Mouse (Mus musculus) embryonic facial prominence, embryonic 14.5 days (tissue): ENCODE results near the gene Anapc15. TPM values are rescaled to one million over a fixed set of nuclear protein-coding genes. Genes with fewer than 3 reads are reported as not detected.
A peak's percentile ranks its signal among the peaks of the same experiment; 100 is the strongest.

ENCODE experiments used
- ATAC-seq: fragments of 200-750 bp; cut with Nextera tagmentation; 2 replicates; pipeline ENCODE4 v1.8.0; 2017; ENCODE audit warnings: low read depth, moderate number of reproducible peaks, moderate TSS enrichment
- DNase-seq: peaks from one replicate; pipeline ENCODE4 v3.0.0-alpha.2; 2015; ENCODE audit warnings: low spot score
- H3K27ac ChIP-seq: fragments of 300-500 bp; sonication (generic); replicated peaks from 2 replicates; pipeline ENCODE4 v1.5.1; 2014; ENCODE audit warnings: low read depth, mild to moderate bottlenecking, low read length, moderate library complexity
- H3K27me3 ChIP-seq: fragments of 300-500 bp; sonication (generic); replicated peaks from 2 replicates; pipeline ENCODE4 v1.6.1; 2014; ENCODE audit warnings: low read length; ENCODE audit not compliant: control insufficient read depth, insufficient read depth
- H3K36me3 ChIP-seq: fragments of 300-500 bp; sonication (generic); 2 replicates; pipeline ENCODE4 v1.6.1; 2014; ENCODE audit warnings: low read length, mixed read lengths; ENCODE audit not compliant: control insufficient read depth, insufficient read depth
- H3K4me1 ChIP-seq: fragments of 300-500 bp; sonication (generic); 2 replicates; pipeline ENCODE4 v1.6.1; 2014; ENCODE audit warnings: antibody characterized with exemption, low read length; ENCODE audit not compliant: control insufficient read depth, insufficient read depth
- H3K4me2 ChIP-seq: fragments of 300-500 bp; sonication (generic); 2 replicates; pipeline ENCODE4 v1.6.1; 2014; ENCODE audit warnings: low read depth, mild to moderate bottlenecking, low read length, moderate library complexity, mixed read lengths
- H3K4me3 ChIP-seq: fragments of 300-500 bp; sonication (generic); 2 replicates; pipeline ENCODE4 v1.5.1; 2014; ENCODE audit warnings: low read depth, mild to moderate bottlenecking, low read length
- H3K9ac ChIP-seq: fragments of 300-500 bp; sonication (generic); 2 replicates; pipeline ENCODE4 v1.6.1; 2014; ENCODE audit warnings: low read depth, mild to moderate bottlenecking, low read length, moderate library complexity, mixed read lengths
- H3K9me3 ChIP-seq: fragments of 300-500 bp; sonication (generic); 2 replicates; pipeline ENCODE4 v1.6.1; 2016; ENCODE audit warnings: low read length; ENCODE audit not compliant: control insufficient read depth
- WGBS: fragments of 180-500 bp; shearing (Covaris S2); extraction: QIAGEN DNeasy Blood & Tissue Kit; methylation state at CpG from one replicate; pipeline ENCODE4 v1.1.7; 2014; 5-methylcytosine and 5-hydroxymethylcytosine counted together
- polyA plus RNA-seq: library from polyadenylated mRNA; unstranded; fragments of >200 nt; fragmentation: Nextera tagmentation; extraction: Ambion mirVana; gene quantifications from 2 replicates; pipeline ENCODE4 v1.2.1, GENCODE M21; 2014

Gene Anapc15
- polyA plus RNA-seq, 1 experiment from 2014 or later, result 62.0 TPM

DNA sequence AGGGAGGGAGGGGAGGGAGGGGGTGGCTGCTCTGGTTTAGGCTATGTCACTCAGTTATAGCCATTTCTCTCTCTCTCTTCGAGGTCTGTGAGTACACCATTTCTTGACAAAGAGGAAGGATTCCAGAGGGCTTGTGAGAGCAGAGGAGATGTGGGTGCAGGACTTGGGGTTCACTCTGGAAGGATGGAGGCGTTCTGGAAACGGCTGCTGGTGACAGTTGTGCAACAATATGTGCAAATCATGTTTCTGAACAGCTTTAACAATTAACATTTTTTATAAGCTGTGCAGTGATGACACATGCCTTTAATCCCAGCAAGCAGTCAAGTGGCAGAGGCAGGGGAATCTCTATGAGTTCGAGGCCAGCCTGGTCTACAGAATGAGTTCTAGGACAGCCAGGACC lies 17.3 kb downstream of the Anapc15 start:
- Histone ChIP-seq H3K4me3 (no peak overlapping the region), H3K9me3 (no peaks in the 10 kb centered on the region), H3K9ac (no peak overlapping the region), H3K27ac (no peak overlapping the region), H3K36me3 (no peaks in the 10 kb centered on the region), H3K27me3 (no peaks in the 10 kb centered on the region), H3K4me2 (no peak overlapping the region), H3K4me1 (no peaks in the 10 kb centered on the region)
- no peak for DNase-seq
- WGBS, result 71% methylated on average over 4 of the region's 4 CpGs
- ATAC-seq, result no peak

DNA sequence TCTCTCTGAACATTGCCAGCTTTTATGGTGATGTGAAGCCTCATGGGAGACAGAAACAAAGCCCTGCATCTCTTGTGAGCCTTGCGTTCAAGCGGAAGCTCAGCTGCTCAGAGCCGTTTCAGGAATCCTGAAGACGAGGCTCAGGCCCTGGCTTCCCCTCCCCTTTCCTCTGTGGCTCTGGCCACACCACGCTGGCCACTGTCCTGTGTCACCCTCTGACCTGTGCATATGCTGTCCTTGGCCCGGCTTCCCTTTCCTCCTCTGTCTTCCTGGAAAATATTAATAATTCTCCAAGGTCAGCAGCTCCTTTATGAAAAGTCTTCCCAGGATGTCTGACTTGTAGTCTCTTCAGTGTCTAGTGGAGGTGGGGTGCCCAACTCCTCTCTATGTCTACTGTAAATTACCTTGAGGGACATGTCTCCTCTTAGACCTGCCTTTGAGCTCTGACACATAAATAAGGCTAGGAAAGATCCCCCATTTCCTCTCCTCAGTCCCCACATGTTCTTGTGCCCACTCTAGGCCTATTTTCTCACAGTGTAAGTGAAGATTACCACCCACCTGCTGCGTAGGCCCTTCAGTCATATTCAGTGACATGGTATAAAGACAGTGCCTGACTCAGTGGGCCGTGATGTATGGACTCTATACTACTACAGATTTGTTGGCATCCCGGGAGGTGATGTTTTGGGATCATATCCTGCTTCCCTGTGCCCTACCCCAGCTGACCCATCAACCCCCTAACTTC lies 19.1 kb downstream of the Anapc15 start:
- no peak for DNase-seq
- H3K27ac ChIP-seq, result no peak overlapping the region
- no peak overlapping the region for H3K4me2 ChIP-seq
- 66% methylated on average over 9 of the region's 9 CpGs for WGBS
- ATAC-seq, result no peak
- H3K4me1 ChIP-seq, result no peaks in the 10 kb centered on the region
- H3K9me3 ChIP-seq, result no peaks in the 10 kb centered on the region
- no peaks in the 10 kb centered on the region for H3K27me3 ChIP-seq
- no peak overlapping the region for H3K9ac ChIP-seq
- no peaks in the 10 kb centered on the region for H3K36me3 ChIP-seq
- H3K4me3 ChIP-seq, result no peak overlapping the region

DNA sequence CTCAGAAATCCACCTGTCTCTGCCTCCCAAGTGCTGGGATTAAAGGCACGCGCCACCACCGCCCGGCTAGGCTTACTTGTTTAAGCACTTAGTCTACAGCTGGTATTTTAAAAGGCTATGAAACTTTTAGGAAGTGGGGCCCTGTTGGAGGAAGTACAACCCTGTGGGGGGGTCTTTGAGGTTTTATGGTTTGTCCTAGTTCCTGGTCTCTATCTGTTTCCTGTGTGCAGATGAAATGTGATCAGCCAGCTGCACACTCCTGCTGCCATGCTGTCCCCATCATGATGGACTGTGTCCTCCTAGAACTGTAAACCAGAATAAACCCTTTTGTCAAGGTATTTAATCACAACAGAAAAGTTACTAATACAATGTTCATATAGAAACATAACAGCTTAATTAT lies 20.6 kb downstream of the Anapc15 start:
- Histone ChIP-seq H3K27ac (no peak overlapping the region), H3K4me2 (no peak overlapping the region), H3K4me1 (no peaks in the 10 kb centered on the region), H3K9me3 (no peaks in the 10 kb centered on the region), H3K4me3 (no peak overlapping the region), H3K36me3 (no peaks in the 10 kb centered on the region), H3K9ac (no peak overlapping the region), H3K27me3 (no peaks in the 10 kb centered on the region; the same call in 1 of the 2 replicates)
- DNase-seq (no peak), ATAC-seq (no peak)
- 86% methylated on average over 4 of the region's 4 CpGs for WGBS

DNA sequence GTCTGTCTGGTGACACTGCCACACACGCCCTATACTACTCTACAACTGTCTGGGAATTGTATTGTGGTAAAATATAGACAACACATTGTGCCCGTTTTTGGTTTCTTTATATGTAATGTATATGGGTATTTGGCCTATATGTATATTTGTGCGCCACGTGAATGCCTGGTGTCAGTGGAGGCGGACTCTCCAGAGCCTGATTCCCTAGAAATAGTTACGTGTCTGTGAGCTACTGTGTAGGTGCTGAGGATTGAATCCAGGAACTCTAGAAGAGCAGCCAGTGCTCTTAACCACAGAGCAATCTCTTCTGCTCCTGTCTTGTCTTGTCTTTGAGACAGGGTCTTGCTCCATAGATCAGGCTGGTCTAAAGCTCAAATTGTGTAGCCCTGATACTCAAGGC lies 22.8 kb downstream of the Anapc15 start:
- ATAC-seq (no peak), DNase-seq (no peak)
- no peaks in the 10 kb centered on the region for H3K9me3 ChIP-seq
- H3K36me3 ChIP-seq, result no peaks in the 10 kb centered on the region
- no peak overlapping the region for H3K4me3 ChIP-seq
- H3K4me1 ChIP-seq, result no peaks in the 10 kb centered on the region
- no peak overlapping the region for H3K4me2 ChIP-seq
- no peak overlapping the region for H3K27ac ChIP-seq
- no peak overlapping the region for H3K9ac ChIP-seq
- WGBS, result 81% methylated on average over 6 of the region's 6 CpGs
- no peaks in the 10 kb centered on the region; the same call in 1 of the 2 replicates for H3K27me3 ChIP-seq

DNA sequence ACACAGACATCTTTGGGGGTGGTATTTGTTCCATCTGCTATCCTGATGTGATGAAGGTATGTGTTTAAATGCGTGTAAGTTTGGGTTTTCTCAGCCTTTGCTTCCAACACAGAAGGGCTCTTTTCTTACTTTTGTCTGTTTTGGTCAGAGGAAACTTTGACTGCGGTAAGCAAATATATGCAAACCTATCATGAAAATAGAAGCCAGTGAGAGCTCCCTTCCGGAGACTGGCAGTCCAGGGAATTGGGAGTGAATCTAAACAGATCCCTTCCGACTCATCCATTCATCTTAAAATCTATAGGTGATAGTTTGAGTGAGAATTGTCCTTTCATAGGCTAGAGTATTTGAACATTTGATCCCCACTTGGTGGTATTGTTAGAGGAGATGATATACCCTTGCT lies 24.9 kb downstream of the Anapc15 start:
- no peaks in the 10 kb centered on the region for H3K36me3 ChIP-seq
- H3K4me3 ChIP-seq, result no peak overlapping the region
- H3K9me3 ChIP-seq, result no peaks in the 10 kb centered on the region
- ATAC-seq (no peak), DNase-seq (no peak)
- WGBS, result 73% methylated on average over 4 of the region's 4 CpGs
- no peak overlapping the region for H3K4me2 ChIP-seq
- no peak overlapping the region for H3K27ac ChIP-seq
- H3K9ac ChIP-seq, result no peak overlapping the region
- no peaks in the 10 kb centered on the region for H3K4me1 ChIP-seq
- H3K27me3 ChIP-seq, result no peaks in the 10 kb centered on the region; the same call in 1 of the 2 replicates

DNA sequence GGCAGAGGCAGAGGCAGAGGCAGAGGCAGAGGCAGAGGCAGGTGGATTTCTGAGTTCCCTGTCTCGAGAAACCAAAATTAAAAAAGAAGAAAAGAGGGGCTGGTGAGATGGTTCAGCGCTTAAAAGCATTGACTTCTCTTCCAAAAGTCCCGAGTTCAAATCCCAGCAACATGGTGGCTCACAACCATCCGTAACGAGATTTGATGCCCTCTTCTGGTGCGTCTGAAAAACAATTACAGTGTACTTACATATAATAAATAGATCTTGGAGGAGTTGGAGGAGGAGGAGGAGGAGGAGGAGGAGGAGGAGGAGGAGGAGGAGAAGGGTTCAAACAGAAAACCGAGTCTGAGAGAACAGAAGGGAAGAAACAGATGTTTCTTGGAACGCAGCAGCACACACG lies 32.2 kb downstream of the Anapc15 start:
- no peaks in the 10 kb centered on the region for H3K27me3 ChIP-seq
- DNase-seq (no peak), ATAC-seq (no peak)
- H3K9me3 ChIP-seq, result no peaks in the 10 kb centered on the region
- peak overlapping the region; percentile 64 for H3K9ac ChIP-seq
- H3K36me3 ChIP-seq, result no peaks in the 10 kb centered on the region
- peak overlapping the region; percentile 92 for H3K27ac ChIP-seq
- 44% methylated on average over 9 of the region's 9 CpGs for WGBS
- H3K4me3 ChIP-seq, result peak overlapping the region; percentile 57
- peak overlapping the region; percentile 38 for H3K4me2 ChIP-seq
- peaks cover 4% of the 10 kb centered on the region; the same call in 1 of the 2 replicates for H3K4me1 ChIP-seq

DNA sequence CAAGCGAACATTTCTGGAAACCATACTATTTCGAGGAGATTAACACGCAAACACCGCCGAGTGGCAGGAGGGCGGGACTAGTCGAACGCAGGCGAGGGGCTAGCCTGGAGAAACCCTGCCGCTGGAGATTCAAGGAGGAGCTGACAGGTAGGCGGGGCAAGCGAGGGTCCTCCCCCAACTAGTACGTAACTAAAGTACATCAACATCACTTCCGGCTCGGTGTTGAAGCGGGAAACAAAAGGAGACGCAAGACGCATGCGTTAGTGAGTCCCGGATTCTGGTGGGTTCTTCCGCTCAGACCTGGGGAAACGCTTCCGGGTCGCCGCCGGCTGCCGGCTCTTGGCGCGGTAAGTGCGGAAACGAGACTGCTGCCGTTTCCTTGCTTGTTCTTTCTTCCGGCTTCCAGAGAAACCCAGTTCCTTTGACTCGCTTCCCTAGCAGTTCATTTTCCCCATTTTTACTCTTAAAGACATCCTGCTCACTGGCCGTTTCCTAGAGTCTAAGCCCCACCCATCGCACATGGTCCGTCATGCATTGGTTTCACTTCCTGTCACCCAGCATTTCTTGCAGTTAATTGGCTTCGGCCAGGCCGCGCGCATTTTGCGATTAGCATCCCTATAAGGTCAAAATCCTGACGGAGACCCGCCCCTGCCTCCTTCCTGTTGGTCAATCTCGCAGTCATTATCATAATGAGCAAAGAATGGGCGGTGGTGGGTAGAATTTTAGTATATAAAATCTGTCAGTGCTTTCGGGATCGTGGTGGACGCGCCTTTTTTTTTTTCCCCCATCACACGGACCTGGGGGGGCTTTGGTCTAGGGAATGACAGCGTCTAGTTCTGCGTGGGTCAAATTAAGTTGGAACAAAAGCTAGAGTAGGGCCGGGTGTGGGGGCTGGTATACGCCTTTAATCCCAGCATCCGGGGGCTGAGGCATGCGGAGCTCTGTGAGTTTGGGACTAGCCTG lies 32.9 kb downstream of the Anapc15 start:
- peak overlapping the region; percentile 57 for H3K4me3 ChIP-seq
- H3K27me3 ChIP-seq, result no peaks in the 10 kb centered on the region
- DNase-seq (peak; percentile 100), ATAC-seq (peak; percentile 99)
- H3K27ac ChIP-seq, result peak overlapping the region; percentile 92
- peak overlapping the region; percentile 58 for H3K4me2 ChIP-seq
- under 1% methylated on average over 57 of the region's 57 CpGs for WGBS
- no peaks in the 10 kb centered on the region for H3K36me3 ChIP-seq
- peaks cover 4% of the 10 kb centered on the region; the same call in 1 of the 2 replicates for H3K4me1 ChIP-seq
- peak overlapping the region; percentile 64 for H3K9ac ChIP-seq
- no peaks in the 10 kb centered on the region for H3K9me3 ChIP-seq

DNA sequence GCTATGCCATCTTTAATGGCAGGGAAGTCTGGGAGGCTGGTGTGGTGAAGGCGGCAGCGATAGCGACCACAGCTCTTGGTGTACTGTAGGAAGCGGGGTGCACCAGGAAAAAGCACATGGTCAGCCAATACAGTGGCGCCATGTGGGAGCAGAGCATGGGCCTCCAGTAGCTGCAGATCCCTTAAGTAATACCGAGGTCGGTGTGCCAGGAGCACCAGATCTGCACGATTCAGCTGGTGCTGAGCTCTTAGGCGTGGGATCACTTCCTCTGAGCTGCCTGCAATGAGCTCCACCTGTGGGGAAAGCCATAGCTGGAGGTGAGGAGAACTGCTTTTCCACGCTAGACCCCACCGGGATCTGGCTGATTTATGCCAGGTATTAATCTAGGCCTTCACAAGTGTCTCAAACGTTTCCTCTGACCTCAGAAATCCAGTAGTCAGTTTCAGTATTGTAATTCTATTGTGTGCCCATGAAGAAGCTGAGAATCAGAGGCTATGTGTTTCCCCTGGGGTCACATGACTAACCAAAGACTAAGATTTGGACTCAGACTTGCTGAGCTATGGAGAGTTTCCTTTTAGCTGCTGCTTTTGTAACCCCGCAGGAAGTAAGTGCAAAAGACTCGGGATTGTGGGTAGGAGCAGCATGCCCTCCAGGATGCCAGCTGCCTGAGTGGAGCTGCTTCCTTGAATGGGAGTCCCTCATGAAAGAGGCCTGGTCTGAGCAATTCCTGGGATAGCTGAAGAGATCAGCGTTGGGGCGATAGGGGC lies 37.0 kb downstream of the Anapc15 start:
- DNase-seq (no peak), ATAC-seq (no peak)
- Histone ChIP-seq H3K4me2 (no peak overlapping the region), H3K9ac (0 out of 2 replicates have a peak overlapping the region, but pooled peaks have one; percentile 5), H3K27me3 (no peaks in the 10 kb centered on the region), H3K4me3 (no peak overlapping the region), H3K27ac (no peak overlapping the region), H3K36me3 (no peaks in the 10 kb centered on the region), H3K9me3 (no peaks in the 10 kb centered on the region), H3K4me1 (peaks cover 6% of the 10 kb centered on the region)
- WGBS, result 86% methylated on average over 16 of the region's 16 CpGs
